Mouse (Mus musculus): ENCODE results near the gene Slc17a2. TPM values are rescaled to one million over a fixed set of nuclear protein-coding genes. Genes with fewer than 3 reads are reported as not detected.

Slc17a2 gene
- polyA plus RNA-seq, 1 experiment from 2014 or later: 39.8 TPM

GRCm38 (mm10) chr13:23867000-23867399 is 60.2 kb downstream of the Slc17a2 start:
- no peak for TF ChIP-seq CTCF (IDR thresholded peaks at IDR 0.05; ENCODE audit: low read depth)
- peak overlapping the region; percentile 81 for H3K27ac ChIP-seq (ENCODE audit: low read depth)
- H3K36me3 ChIP-seq (replicated peaks; ENCODE audit: insufficient read depth, low read length): no peaks in the 10 kb centered on the region
- 66% methylated on average over 6 of the region's 6 CpGs for WGBS (ENCODE audit: insufficient replicate concordance)
- ATAC-seq (peak; percentile 60), DNase-seq (peak; percentile 29)
- H3K4me1 ChIP-seq (ENCODE audit: insufficient read depth): peaks cover 11% of the 10 kb centered on the region
- H3K4me2 ChIP-seq (ENCODE audit: low read depth, low read length): peak overlapping the region; percentile 60
- H3K9ac ChIP-seq (replicated peaks): peak overlapping the region; percentile 5; the same call in 1 of the 2 replicates
- peak overlapping the region; percentile 16; the same call in 1 of the 2 replicates for H3K4me3 ChIP-seq (ENCODE audit: low read depth, low read length)
- no peaks in the 10 kb centered on the region for H3K9me3 ChIP-seq (ENCODE audit: low read length)
- no peaks in the 10 kb centered on the region for H3K27me3 ChIP-seq (ENCODE audit: insufficient read depth, low read length)

- Histone ChIP-seq H3K4me1 (ENCODE audit: insufficient read depth) (peaks cover 11% of the 10 kb centered on the region), H3K4me2 (ENCODE audit: low read depth, low read length) (peak within 1 kb of the TSS; percentile 60), H3K9ac (replicated peaks) (peak within 1 kb of the TSS; percentile 5; the same call in 1 of the 2 replicates), H3K27me3 (ENCODE audit: insufficient read depth, low read length) (no peaks in the 10 kb centered on the region), H3K9me3 (ENCODE audit: low read length) (no peaks in the 10 kb centered on the region), H3K27ac (ENCODE audit: low read depth) (peak within 1 kb of the TSS; percentile 81), H3K36me3 (replicated peaks; ENCODE audit: insufficient read depth, low read length) (no peaks in the 10 kb centered on the region), H3K4me3 (ENCODE audit: low read depth, low read length) (peak within 1 kb of the TSS; percentile 16)
- TF ChIP-seq CTCF (IDR thresholded peaks at IDR 0.05; ENCODE audit: low read depth) (no peak), EP300 (IDR thresholded peaks at IDR 0.05; ENCODE audit: low read depth) (no peak)
- ATAC-seq (peak; percentile 86), DNase-seq (peak; percentile 51)
- 62% methylated on average over 7 of the region's 7 CpGs for WGBS (ENCODE audit: insufficient replicate concordance)
Observed at GRCm38 (mm10) chr13:23867405-23867804, 60.6 kb downstream of the Slc17a2 start, which contains the start of gene Slc17a1. TSS of gene Slc17a1 (plus strand) at chr13:23867750.

GRCm38 (mm10) chr13:23868790-23869533 is 62.2 kb downstream of the Slc17a2 start:
- peak; percentile 28 for DNase-seq
- 51% methylated on average over 8 of the region's 8 CpGs for WGBS (ENCODE audit: insufficient replicate concordance)
- Histone ChIP-seq H3K4me1 (ENCODE audit: insufficient read depth) (peaks cover 11% of the 10 kb centered on the region), H3K4me3 (ENCODE audit: low read depth, low read length) (no peak overlapping the region), H3K9me3 (ENCODE audit: low read length) (no peaks in the 10 kb centered on the region), H3K9ac (replicated peaks) (no peak overlapping the region), H3K4me2 (ENCODE audit: low read depth, low read length) (no peak overlapping the region; the same call in 1 of the 2 replicates), H3K36me3 (replicated peaks; ENCODE audit: insufficient read depth, low read length) (no peaks in the 10 kb centered on the region), H3K27ac (ENCODE audit: low read depth) (peak overlapping the region; percentile 83), H3K27me3 (ENCODE audit: insufficient read depth, low read length) (no peaks in the 10 kb centered on the region)
- peak; percentile 68 for ATAC-seq
- TF ChIP-seq CTCF (IDR thresholded peaks at IDR 0.05; ENCODE audit: low read depth) (no peak), EP300 (IDR thresholded peaks at IDR 0.05; ENCODE audit: low read depth) (peak; percentile 82)

GRCm38 (mm10) chr13:23869996-23870395 is 63.2 kb downstream of the Slc17a2 start:
- no peak overlapping the region for H3K4me3 ChIP-seq (ENCODE audit: low read depth, low read length)
- H3K9ac ChIP-seq (replicated peaks): no peak overlapping the region
- peaks cover 11% of the 10 kb centered on the region for H3K4me1 ChIP-seq (ENCODE audit: insufficient read depth)
- TF ChIP-seq CTCF (IDR thresholded peaks at IDR 0.05; ENCODE audit: low read depth) (no peak), EP300 (IDR thresholded peaks at IDR 0.05; ENCODE audit: low read depth) (no peak)
- no peaks in the 10 kb centered on the region for H3K27me3 ChIP-seq (ENCODE audit: insufficient read depth, low read length)
- H3K9me3 ChIP-seq (ENCODE audit: low read length): no peaks in the 10 kb centered on the region
- ATAC-seq (no peak), DNase-seq (no peak)
- H3K27ac ChIP-seq (ENCODE audit: low read depth): peak overlapping the region; percentile 83; the same call in 1 of the 2 replicates
- H3K4me2 ChIP-seq (ENCODE audit: low read depth, low read length): no peak overlapping the region
- no peaks in the 10 kb centered on the region for H3K36me3 ChIP-seq (replicated peaks; ENCODE audit: insufficient read depth, low read length)
- WGBS (ENCODE audit: insufficient replicate concordance): 75% methylated on average over 3 of the region's 3 CpGs

- Histone ChIP-seq H3K4me1 (ENCODE audit: insufficient read depth) (peaks cover 11% of the 10 kb centered on the region), H3K4me3 (ENCODE audit: low read depth, low read length) (no peak overlapping the region), H3K4me2 (ENCODE audit: low read depth, low read length) (no peak overlapping the region), H3K36me3 (replicated peaks; ENCODE audit: insufficient read depth, low read length) (no peaks in the 10 kb centered on the region), H3K27me3 (ENCODE audit: insufficient read depth, low read length) (no peaks in the 10 kb centered on the region), H3K27ac (ENCODE audit: low read depth) (no peak overlapping the region), H3K9ac (replicated peaks) (no peak overlapping the region), H3K9me3 (ENCODE audit: low read length) (no peaks in the 10 kb centered on the region)
- DNase-seq (no peak), ATAC-seq (no peak)
- peak; percentile 20; the same call in 1 of the 2 replicates for TF ChIP-seq EP300 (IDR thresholded peaks at IDR 0.05; ENCODE audit: low read depth)
- no peak for TF ChIP-seq CTCF (IDR thresholded peaks at IDR 0.05; ENCODE audit: low read depth)
- WGBS (ENCODE audit: insufficient replicate concordance): 55% methylated on average over 5 of the region's 5 CpGs
Observed at GRCm38 (mm10) chr13:23873141-23873540, 66.3 kb downstream of the Slc17a2 start.

Other genes starting within 250 kb of the Slc17a2 start
- 3.6 and 4.6 TPM in 2 replicates for gene Hist1h3e, start 244.6 kb upstream of the Slc17a2 start, polyA plus RNA-seq (2015; fragmentation: Nextera tagmentation; extraction: Ambion mirVana)
- 62.4 and 66.0 TPM in 2 replicates for gene Hist1h2ae, start 235.8 kb upstream of the Slc17a2 start, polyA plus RNA-seq (2015; fragmentation: Nextera tagmentation; extraction: Ambion mirVana)
- gene Hist1h2bg, start 235.6 kb upstream of the Slc17a2 start, polyA plus RNA-seq (2015; fragmentation: Nextera tagmentation; extraction: Ambion mirVana): 6.1 and 7.8 TPM in 2 replicates
- 2.9 and 5.8 TPM in 2 replicates for gene Hist1h2bf, start 232.8 kb upstream of the Slc17a2 start, polyA plus RNA-seq (2015; fragmentation: Nextera tagmentation; extraction: Ambion mirVana)
- gene Hist1h2ad, start 232.6 kb upstream of the Slc17a2 start, polyA plus RNA-seq (2015; fragmentation: Nextera tagmentation; extraction: Ambion mirVana): 2.0 and 2.6 TPM in 2 replicates
- 4.7 and 5.8 TPM in 2 replicates for gene Hist1h3d, start 231.2 kb upstream of the Slc17a2 start, polyA plus RNA-seq (2015; fragmentation: Nextera tagmentation; extraction: Ambion mirVana)
- 89.1 and 94.3 TPM in 2 replicates for gene Hist1h4d, start 225.4 kb upstream of the Slc17a2 start, polyA plus RNA-seq (2015; fragmentation: Nextera tagmentation; extraction: Ambion mirVana)
- gene Hist1h2be, start 185.9 kb upstream of the Slc17a2 start, polyA plus RNA-seq (2015; fragmentation: Nextera tagmentation; extraction: Ambion mirVana): 0.49 and 0.51 TPM in 2 replicates
- 13.3 and 16.0 TPM in 2 replicates for gene Hist1h1e, start 184.4 kb upstream of the Slc17a2 start, polyA plus RNA-seq (2015; fragmentation: Nextera tagmentation; extraction: Ambion mirVana)
- gene Hist1h2ac, start 123.0 kb upstream of the Slc17a2 start, polyA plus RNA-seq (2015; fragmentation: Nextera tagmentation; extraction: Ambion mirVana): 0.86 and 0.88 TPM in 2 replicates
- 168 and 180 TPM in 2 replicates for gene Hist1h2bc, start 122.8 kb upstream of the Slc17a2 start, polyA plus RNA-seq (2015; fragmentation: Nextera tagmentation; extraction: Ambion mirVana)
- gene Hist1h1t, start 111.2 kb upstream of the Slc17a2 start, polyA plus RNA-seq (2015; fragmentation: Nextera tagmentation; extraction: Ambion mirVana): not detected in 2 replicates
- gene Hist1h4c, start 108.5 kb upstream of the Slc17a2 start, polyA plus RNA-seq (2015; fragmentation: Nextera tagmentation; extraction: Ambion mirVana): 6.2 and 6.5 TPM in 2 replicates
- gene Hfe, start 96.1 kb upstream of the Slc17a2 start, polyA plus RNA-seq (2015; fragmentation: Nextera tagmentation; extraction: Ambion mirVana): 24.0 and 25.1 TPM in 2 replicates
- 69.6 and 74.1 TPM in 2 replicates for gene Hist1h1c, start 68.2 kb upstream of the Slc17a2 start, polyA plus RNA-seq (2015; fragmentation: Nextera tagmentation; extraction: Ambion mirVana)
- gene Hist1h3c, start 61.4 kb upstream of the Slc17a2 start, polyA plus RNA-seq (2015; fragmentation: Nextera tagmentation; extraction: Ambion mirVana): 2.8 and 3.5 TPM in 2 replicates
- gene Hist1h2bb, start 60.3 kb upstream of the Slc17a2 start, polyA plus RNA-seq (2015; fragmentation: Nextera tagmentation; extraction: Ambion mirVana): 1.6 and 2.7 TPM in 2 replicates
- gene Hist1h2ab, start 55.9 kb upstream of the Slc17a2 start, polyA plus RNA-seq (2015; fragmentation: Nextera tagmentation; extraction: Ambion mirVana): 46.5 and 47.4 TPM in 2 replicates
- 10.2 and 16.0 TPM in 2 replicates for gene Hist1h3b, start 54.7 kb upstream of the Slc17a2 start, polyA plus RNA-seq (2015; fragmentation: Nextera tagmentation; extraction: Ambion mirVana)
- gene Hist1h4b, start 50.0 kb upstream of the Slc17a2 start, polyA plus RNA-seq (2015; fragmentation: Nextera tagmentation; extraction: Ambion mirVana): 2.5 and 3.2 TPM in 2 replicates
- gene Hist1h4a, start 45.8 kb upstream of the Slc17a2 start, polyA plus RNA-seq (2015; fragmentation: Nextera tagmentation; extraction: Ambion mirVana): 0.40 and 0.49 TPM in 2 replicates
- gene Hist1h3a, start 44.6 kb upstream of the Slc17a2 start, polyA plus RNA-seq (2015; fragmentation: Nextera tagmentation; extraction: Ambion mirVana): 6.1 and 7.5 TPM in 2 replicates
- 2.8 and 4.6 TPM in 2 replicates for gene Hist1h1a, start 43.3 kb upstream of the Slc17a2 start, polyA plus RNA-seq (2015; fragmentation: Nextera tagmentation; extraction: Ambion mirVana)
- not detected in 2 replicates for gene Trim38, start 37.1 kb upstream of the Slc17a2 start, polyA plus RNA-seq (2015; fragmentation: Nextera tagmentation; extraction: Ambion mirVana)
- gene Slc17a3, start 32.4 kb downstream of the Slc17a2 start, polyA plus RNA-seq (2015; fragmentation: Nextera tagmentation; extraction: Ambion mirVana): 4.8 and 6.0 TPM in 2 replicates
- gene Slc17a1, start 60.8 kb downstream of the Slc17a2 start, polyA plus RNA-seq (2015; fragmentation: Nextera tagmentation; extraction: Ambion mirVana): 1.0 and 1.2 TPM in 2 replicates
- gene Slc17a4, start 108.0 kb downstream of the Slc17a2 start, polyA plus RNA-seq (2015; fragmentation: Nextera tagmentation; extraction: Ambion mirVana): 1.1 and 2.0 TPM in 2 replicates
- gene Hist1h2ba, start 127.2 kb downstream of the Slc17a2 start, polyA plus RNA-seq (2015; fragmentation: Nextera tagmentation; extraction: Ambion mirVana): not detected in 2 replicates
- not detected in 2 replicates for gene Hist1h2aa, start 127.5 kb downstream of the Slc17a2 start, polyA plus RNA-seq (2015; fragmentation: Nextera tagmentation; extraction: Ambion mirVana)
- gene Scgn, start 184.2 kb downstream of the Slc17a2 start, polyA plus RNA-seq (2015; fragmentation: Nextera tagmentation; extraction: Ambion mirVana): not detected in 2 replicates